Mouse (Mus musculus) gastrocnemius, adult 8-10 months (tissue): ENCODE measurements at regions not wholly inside any gene's neighbourhood (a gene's known extent, or its start where the extent isn't known, plus 50 kb on each side); places are given as distances from the start of the nearest gene placed in this dataset.

Source experiments
- DNase-seq, 2 experiments: peaks; one replicate each; pipeline ENCODE4 v3.0.0; 2022; ENCODE audit warnings: low spot score in 2 of 2

GRCm38 (mm10) chr14:106052585-106053551 is 53.1 kb upstream of the Trim52 start:
- DNase-seq = no peak
